Mouse (Mus musculus) stomach, postnatal 0 days (tissue): ENCODE results near the gene Fam227b. TPM values are rescaled to one million over a fixed set of nuclear protein-coding genes. Genes with fewer than 3 reads are reported as not detected.

ENCODE experiments used
- ATAC-seq: fragments of 200-750 bp; cut with Nextera tagmentation; 2 replicates; pipeline ENCODE4 v1.8.0; 2017; ENCODE audit not compliant: low FRiP score, low TSS enrichment
- DNase-seq: peaks from one replicate; pipeline ENCODE4 v3.0.0-alpha.2; 2016; ENCODE audit warnings: low spot score
- H3K27ac ChIP-seq: fragments of 300-500 bp; sonication (generic); replicated peaks from 2 replicates; pipeline ENCODE4 v1.5.1; 2014; ENCODE audit warnings: mild to moderate bottlenecking, control low read depth
- H3K27me3 ChIP-seq: fragments of 300-500 bp; sonication (generic); 2 replicates; pipeline ENCODE4 v1.6.1; 2014; ENCODE audit warnings: low read length; ENCODE audit not compliant: control insufficient read depth, insufficient read depth
- H3K36me3 ChIP-seq: fragments of 300-500 bp; sonication (generic); 2 replicates; pipeline ENCODE4 v1.6.1; 2014; ENCODE audit warnings: low read length, mixed read lengths; ENCODE audit not compliant: control insufficient read depth, insufficient read depth
- H3K4me1 ChIP-seq: fragments of 300-500 bp; sonication (generic); replicated peaks from 2 replicates; pipeline ENCODE4 v1.6.1; 2014; ENCODE audit warnings: antibody characterized with exemption; ENCODE audit not compliant: control insufficient read depth, insufficient read depth
- H3K4me2 ChIP-seq: fragments of 300-500 bp; sonication (generic); replicated peaks from 2 replicates; pipeline ENCODE4 v1.6.1; 2014; ENCODE audit warnings: low read depth, mild to moderate bottlenecking, control low read depth, moderate library complexity
- H3K4me3 ChIP-seq: fragments of 300-500 bp; sonication (generic); 2 replicates; pipeline ENCODE4 v1.5.1; 2014; ENCODE audit warnings: low read depth, low read length, control low read depth
- H3K9ac ChIP-seq: fragments of 300-500 bp; sonication (generic); 2 replicates; pipeline ENCODE4 v1.6.1; 2014; ENCODE audit warnings: mild to moderate bottlenecking, low read length, control low read depth, mixed read lengths
- H3K9me3 ChIP-seq: fragments of 300-500 bp; sonication (generic); 2 replicates; pipeline ENCODE4 v1.6.1; 2016; ENCODE audit warnings: low read length; ENCODE audit not compliant: control insufficient read depth
- CTCF ChIP-seq: IDR thresholded peaks from 2 replicates; pipeline ENCODE4 v1.5.1; 2016; ENCODE audit warnings: antibody characterized with exemption, low read depth, mild to moderate bottlenecking, moderate library complexity
- EP300 ChIP-seq: optimal IDR thresholded peaks from 2 replicates; pipeline ENCODE3; 2016; ENCODE audit warnings: antibody characterized with exemption
- WGBS: fragments of 180-500 bp; shearing (Covaris S2); extraction: QIAGEN DNeasy Blood & Tissue Kit; methylation state at CpG from one replicate; pipeline ENCODE4 v1.1.7; 2014; 5-methylcytosine and 5-hydroxymethylcytosine counted together
- polyA plus RNA-seq: library from polyadenylated mRNA; unstranded; fragments of >200 nt; fragmentation: Nextera tagmentation; extraction: Ambion mirVana; gene quantifications from 2 replicates; pipeline ENCODE4 v1.2.1, GENCODE M21; 2015

Gene Fam227b
- polyA plus RNA-seq, 1 experiment from 2014 or later = not detected

DNA sequence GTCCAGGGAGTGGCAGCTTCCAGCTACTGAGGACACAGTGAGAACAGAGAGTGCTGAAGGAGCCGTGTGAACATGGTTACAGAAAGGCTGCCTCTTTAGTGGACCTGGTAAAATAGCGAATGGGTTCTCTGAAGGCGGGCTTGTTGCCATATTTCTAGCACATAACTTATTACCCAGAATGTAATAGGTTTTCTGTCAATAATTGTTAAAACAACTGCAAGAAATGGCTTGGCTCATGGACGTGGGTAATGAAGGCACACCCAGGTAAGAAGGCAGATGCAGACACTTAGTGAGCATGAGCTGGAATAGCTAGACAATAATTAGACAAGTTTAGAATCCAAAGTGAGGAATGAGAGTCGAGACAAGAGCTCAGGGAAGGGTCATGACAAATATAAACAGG, 149.5 kb downstream of the Fam227b start:
- Histone ChIP-seq H3K27ac (no peak overlapping the region), H3K4me1 (no peaks in the 10 kb centered on the region), H3K27me3 (no peaks in the 10 kb centered on the region), H3K4me3 (no peak overlapping the region), H3K36me3 (no peaks in the 10 kb centered on the region), H3K9me3 (no peaks in the 10 kb centered on the region), H3K9ac (no peak overlapping the region), H3K4me2 (no peak overlapping the region)
- no peak for TF ChIP-seq CTCF
- TF ChIP-seq EP300 = no peak
- DNase-seq (no peak), ATAC-seq (no peak)
- WGBS = 55% methylated on average over 5 of the region's 5 CpGs

DNA sequence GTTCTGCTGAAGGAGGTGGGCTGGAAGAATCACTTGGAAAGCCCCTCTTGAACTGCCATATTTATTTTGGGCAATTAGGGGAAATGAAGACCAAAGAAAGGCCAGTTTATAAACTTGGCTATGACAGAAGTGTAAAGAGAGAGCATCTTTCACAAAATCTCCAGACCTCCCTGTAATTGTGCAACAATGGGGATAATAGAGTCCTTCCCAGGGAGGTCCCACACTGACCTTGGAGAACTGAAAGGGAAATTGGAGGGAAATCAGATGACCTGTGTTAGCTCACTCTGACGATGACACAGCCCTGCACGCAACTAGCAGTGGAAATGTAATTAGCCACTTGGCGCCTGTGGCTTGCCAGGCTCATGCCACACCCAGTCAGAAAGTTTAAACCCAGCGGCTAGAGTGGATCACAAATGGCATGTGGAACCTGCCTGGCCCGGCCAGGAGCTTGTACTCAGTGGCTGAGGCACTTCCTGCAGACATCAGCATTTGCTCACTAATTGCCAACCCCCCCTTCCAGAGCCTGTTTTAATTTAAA, 175.9 kb downstream of the Fam227b start:
- Histone ChIP-seq H3K27me3 (no peaks in the 10 kb centered on the region), H3K4me3 (no peak overlapping the region), H3K9ac (no peak overlapping the region), H3K9me3 (no peaks in the 10 kb centered on the region), H3K4me2 (no peak overlapping the region), H3K27ac (no peak overlapping the region), H3K4me1 (no peaks in the 10 kb centered on the region), H3K36me3 (peaks cover 6% of the 10 kb centered on the region; the same call in 1 of the 2 replicates)
- 55% methylated on average over 5 of the region's 5 CpGs for WGBS
- no peak for TF ChIP-seq EP300
- TF ChIP-seq CTCF = no peak
- DNase-seq (no peak), ATAC-seq (no peak)

GRCm38 (mm10) chr2:125975206-125975605, 176.6 kb downstream of the Fam227b start:
- TF ChIP-seq CTCF = no peak
- ATAC-seq (no peak), DNase-seq (no peak)
- no peak overlapping the region for H3K4me3 ChIP-seq
- H3K4me1 ChIP-seq = no peaks in the 10 kb centered on the region
- no peak overlapping the region for H3K4me2 ChIP-seq
- 93% methylated on average over 10 of the region's 10 CpGs for WGBS
- peaks cover 6% of the 10 kb centered on the region; the same call in 1 of the 2 replicates for H3K36me3 ChIP-seq
- no peak overlapping the region for H3K9ac ChIP-seq
- H3K27ac ChIP-seq = no peak overlapping the region
- H3K27me3 ChIP-seq = no peaks in the 10 kb centered on the region
- no peaks in the 10 kb centered on the region for H3K9me3 ChIP-seq

GRCm38 (mm10) chr2:125973207-125973606, 178.6 kb downstream of the Fam227b start:
- Histone ChIP-seq H3K4me1 (no peaks in the 10 kb centered on the region), H3K27me3 (no peaks in the 10 kb centered on the region), H3K4me3 (no peak overlapping the region), H3K9me3 (no peaks in the 10 kb centered on the region), H3K9ac (no peak overlapping the region), H3K36me3 (peaks cover 4% of the 10 kb centered on the region; the same call in 1 of the 2 replicates), H3K27ac (no peak overlapping the region), H3K4me2 (no peak overlapping the region)
- ATAC-seq (no peak), DNase-seq (no peak)
- no peak for TF ChIP-seq EP300
- no peak for TF ChIP-seq CTCF
- 29% methylated on average over 6 of the region's 6 CpGs for WGBS

- no peak overlapping the region for H3K4me2 ChIP-seq
Observed at GRCm38 (mm10) chr2:125968811-125969210, 183.0 kb downstream of the Fam227b start.

GRCm38 (mm10) chr2:125948195-125948594, 203.6 kb downstream of the Fam227b start:
- H3K27me3 ChIP-seq = no peaks in the 10 kb centered on the region
- no peak for DNase-seq
- TF ChIP-seq EP300 (no peak), CTCF (no peak)
- H3K4me1 ChIP-seq = no peaks in the 10 kb centered on the region
- H3K27ac ChIP-seq = no peak overlapping the region
- ATAC-seq = no peak
- H3K9me3 ChIP-seq = no peaks in the 10 kb centered on the region
- WGBS = 93% methylated on average over 2 of the region's 2 CpGs
- H3K4me2 ChIP-seq = no peak overlapping the region
- H3K9ac ChIP-seq = no peak overlapping the region
- H3K4me3 ChIP-seq = no peak overlapping the region
- H3K36me3 ChIP-seq = peaks cover 9% of the 10 kb centered on the region; the same call in 1 of the 2 replicates

More at GRCm38 (mm10) chr2:125968811-125969210, 183.0 kb downstream of the Fam227b start:
- WGBS = 59% methylated on average over 1 of the region's 1 CpGs
- H3K9me3 ChIP-seq = no peaks in the 10 kb centered on the region
- no peak for DNase-seq
- no peak for ATAC-seq
- no peak overlapping the region for H3K9ac ChIP-seq
- no peak for TF ChIP-seq EP300
- no peak for TF ChIP-seq CTCF
- H3K36me3 ChIP-seq = no peaks in the 10 kb centered on the region
- H3K27ac ChIP-seq = no peak overlapping the region
- no peaks in the 10 kb centered on the region for H3K27me3 ChIP-seq
- H3K4me1 ChIP-seq = no peaks in the 10 kb centered on the region
- H3K4me3 ChIP-seq = no peak overlapping the region
